Mouse (Mus musculus): Measurements from ENCODE around the gene Calr. TPM values are rescaled to one million over a fixed set of nuclear protein-coding genes. Genes with fewer than 3 reads are reported as not detected.

Calr gene
- polyA plus RNA-seq, 1 experiment from 2014 or later: 766 TPM

DNA sequence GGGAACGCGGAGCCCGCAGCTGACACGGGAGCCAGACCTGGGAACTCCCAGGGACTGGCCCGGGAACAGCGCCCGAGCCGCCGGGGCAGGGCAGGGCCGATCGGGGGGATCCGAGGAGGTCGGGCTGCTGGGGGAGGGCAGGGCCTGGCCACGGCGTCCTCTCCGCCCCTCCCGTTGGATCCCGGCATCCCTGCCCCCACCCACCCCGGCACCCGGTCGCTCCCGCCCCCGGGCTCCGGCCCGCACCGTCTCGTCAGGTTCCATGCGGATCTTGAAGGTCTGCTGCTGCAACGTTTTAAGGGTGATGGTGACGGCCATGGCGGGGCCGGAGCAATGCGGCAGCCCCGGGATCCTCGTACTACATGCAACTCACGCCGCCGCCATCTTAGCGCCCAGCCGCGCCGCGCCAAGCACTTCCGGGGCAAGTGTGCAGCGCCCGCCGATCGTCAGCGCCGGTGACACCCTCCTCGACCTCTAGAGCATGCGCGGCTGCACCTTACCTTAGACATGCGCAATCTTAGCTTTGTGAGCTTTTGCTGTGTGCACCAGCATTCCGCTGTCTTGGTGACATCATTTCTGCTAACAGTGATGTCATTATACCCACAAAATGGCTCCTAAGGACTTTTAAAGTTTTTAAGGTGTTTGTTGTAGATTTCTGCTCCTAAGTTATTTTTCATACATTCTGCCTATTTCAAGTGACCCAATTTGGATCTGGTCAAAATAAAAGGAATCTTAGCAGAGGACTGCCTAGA lies 6.3 kb downstream of the Calr start, which contains the start of gene Rad23a:
Rad23a (minus strand) TSS at position 418 of the 752 bp plus-strand sequence.
- WGBS: under 1% methylated on average over 55 of the region's 55 CpGs
- Histone ChIP-seq H3K9me3 (no peaks in the 10 kb centered on the region), H3K4me2 (peak within 1 kb of the TSS; percentile 60), H3K27ac (replicated peaks) (peak within 1 kb of the TSS; percentile 89), H3K36me3 (peaks cover 77% of the 10 kb centered on the region), H3K27me3 (no peaks in the 10 kb centered on the region), H3K9ac (peak within 1 kb of the TSS; percentile 95), H3K4me3 (peak within 1 kb of the TSS; percentile 88), H3K4me1 (replicated peaks) (peaks cover 66% of the 10 kb centered on the region)
- peak; percentile 96 for ATAC-seq (ENCODE audit: low read depth)

- H3K27me3 ChIP-seq: no peaks in the 10 kb centered on the region
- H3K27ac ChIP-seq (replicated peaks): peak overlapping the region; percentile 89
- 4% methylated on average over 7 of the region's 7 CpGs for WGBS
- H3K4me2 ChIP-seq: peak overlapping the region; percentile 60
- peak overlapping the region; percentile 88 for H3K4me3 ChIP-seq
- ATAC-seq (ENCODE audit: low read depth): no peak
- H3K9me3 ChIP-seq: no peaks in the 10 kb centered on the region
- H3K4me1 ChIP-seq (replicated peaks): peaks cover 66% of the 10 kb centered on the region
- H3K9ac ChIP-seq: peak overlapping the region; percentile 95
- H3K36me3 ChIP-seq: peaks cover 76% of the 10 kb centered on the region
These were observed 6.9 kb downstream of the Calr start for GRCm38 (mm10) chr8:84839875-84840247.

DNA sequence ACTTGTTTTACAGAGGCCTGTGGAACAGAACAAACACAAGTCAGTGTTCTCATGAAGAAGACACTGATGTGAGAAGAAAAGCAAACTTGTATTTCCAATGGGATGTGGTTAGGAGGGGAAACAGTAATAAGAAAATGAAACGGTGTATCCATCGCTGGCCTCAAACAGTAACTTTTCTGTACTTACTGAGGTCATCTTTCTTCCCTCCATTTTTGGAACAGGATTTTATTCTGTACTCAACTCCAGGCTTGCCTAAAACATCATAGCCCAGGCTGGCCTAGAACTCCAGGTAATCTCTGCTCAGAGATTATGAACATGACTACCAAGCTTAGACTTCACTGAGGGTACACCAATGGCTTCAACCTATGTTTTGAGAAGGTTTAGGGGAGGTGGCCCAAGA lies 7.3 kb downstream of the Calr start:
- Histone ChIP-seq H3K36me3 (peaks cover 76% of the 10 kb centered on the region), H3K27me3 (no peaks in the 10 kb centered on the region), H3K4me1 (replicated peaks) (peaks cover 66% of the 10 kb centered on the region), H3K4me3 (peak overlapping the region; percentile 88), H3K27ac (replicated peaks) (peak overlapping the region; percentile 89; the same call in 1 of the 2 replicates), H3K4me2 (peak overlapping the region; percentile 60), H3K9me3 (no peaks in the 10 kb centered on the region), H3K9ac (peak overlapping the region; percentile 95)
- 92% methylated on average over 2 of the region's 2 CpGs for WGBS
- no peak for ATAC-seq (ENCODE audit: low read depth)

GRCm38 (mm10) chr8:84838513-84838912 lies 8.2 kb downstream of the Calr start:
- Histone ChIP-seq H3K4me1 (replicated peaks) (peaks cover 66% of the 10 kb centered on the region), H3K27me3 (no peaks in the 10 kb centered on the region), H3K9ac (no peak overlapping the region), H3K4me2 (no peak overlapping the region), H3K4me3 (no peak overlapping the region), H3K9me3 (no peaks in the 10 kb centered on the region), H3K36me3 (peaks cover 75% of the 10 kb centered on the region), H3K27ac (replicated peaks) (0 out of 2 replicates have a peak overlapping the region, but pooled peaks have one; percentile 65)
- ATAC-seq (ENCODE audit: low read depth): no peak
- WGBS: 87% methylated on average over 5 of the region's 5 CpGs

GRCm38 (mm10) chr8:84837912-84838470 lies 8.7 kb downstream of the Calr start:
- WGBS: 77% methylated on average over 15 of the region's 15 CpGs
- Histone ChIP-seq H3K27me3 (no peaks in the 10 kb centered on the region), H3K27ac (replicated peaks) (peak overlapping the region; percentile 65), H3K36me3 (peaks cover 70% of the 10 kb centered on the region), H3K4me3 (no peak overlapping the region), H3K4me2 (no peak overlapping the region), H3K9me3 (no peaks in the 10 kb centered on the region), H3K9ac (peak overlapping the region; percentile 38; the same call in 1 of the 2 replicates), H3K4me1 (replicated peaks) (peaks cover 66% of the 10 kb centered on the region)
- ATAC-seq (ENCODE audit: low read depth): no peak

DNA sequence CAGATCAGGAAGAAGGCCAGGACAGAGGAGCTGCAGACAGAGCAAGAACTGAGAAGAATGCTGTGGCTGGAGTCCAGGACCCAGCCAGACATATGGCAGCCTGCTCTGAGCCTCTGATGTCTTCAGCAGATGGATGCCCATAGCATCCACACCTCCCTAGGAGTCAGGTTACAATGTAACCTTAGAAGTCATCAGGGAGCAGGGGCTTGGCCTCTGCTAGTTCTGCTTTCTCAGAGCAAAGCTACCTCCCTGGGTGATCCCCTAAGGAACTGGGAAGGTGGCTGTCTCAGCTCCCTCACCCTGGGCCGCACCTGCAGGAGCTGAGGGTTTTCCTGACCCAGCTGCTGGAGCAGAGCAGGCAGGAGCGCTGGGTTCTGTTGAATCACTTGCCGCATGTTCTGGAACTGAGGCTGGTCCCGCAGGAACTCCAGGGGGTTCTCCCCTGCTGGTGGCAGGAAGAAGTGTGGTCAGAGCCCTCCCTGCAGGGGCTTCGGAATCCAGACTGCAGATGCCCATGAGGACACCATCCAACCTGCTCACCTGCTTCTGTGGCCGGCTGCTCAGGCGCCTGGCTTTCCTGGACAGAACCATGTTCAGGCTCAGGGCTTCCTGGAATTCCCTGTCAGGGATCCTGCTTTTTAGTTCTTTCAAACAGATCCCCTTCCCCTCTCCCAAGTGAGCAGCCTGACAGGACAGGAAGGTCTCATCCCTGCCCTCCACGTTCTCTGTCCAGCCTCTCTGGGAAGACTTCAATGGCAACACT lies 9.4 kb downstream of the Calr start:
- Histone ChIP-seq H3K27ac (replicated peaks) (peak overlapping the region; percentile 65), H3K9me3 (no peaks in the 10 kb centered on the region)

DNA sequence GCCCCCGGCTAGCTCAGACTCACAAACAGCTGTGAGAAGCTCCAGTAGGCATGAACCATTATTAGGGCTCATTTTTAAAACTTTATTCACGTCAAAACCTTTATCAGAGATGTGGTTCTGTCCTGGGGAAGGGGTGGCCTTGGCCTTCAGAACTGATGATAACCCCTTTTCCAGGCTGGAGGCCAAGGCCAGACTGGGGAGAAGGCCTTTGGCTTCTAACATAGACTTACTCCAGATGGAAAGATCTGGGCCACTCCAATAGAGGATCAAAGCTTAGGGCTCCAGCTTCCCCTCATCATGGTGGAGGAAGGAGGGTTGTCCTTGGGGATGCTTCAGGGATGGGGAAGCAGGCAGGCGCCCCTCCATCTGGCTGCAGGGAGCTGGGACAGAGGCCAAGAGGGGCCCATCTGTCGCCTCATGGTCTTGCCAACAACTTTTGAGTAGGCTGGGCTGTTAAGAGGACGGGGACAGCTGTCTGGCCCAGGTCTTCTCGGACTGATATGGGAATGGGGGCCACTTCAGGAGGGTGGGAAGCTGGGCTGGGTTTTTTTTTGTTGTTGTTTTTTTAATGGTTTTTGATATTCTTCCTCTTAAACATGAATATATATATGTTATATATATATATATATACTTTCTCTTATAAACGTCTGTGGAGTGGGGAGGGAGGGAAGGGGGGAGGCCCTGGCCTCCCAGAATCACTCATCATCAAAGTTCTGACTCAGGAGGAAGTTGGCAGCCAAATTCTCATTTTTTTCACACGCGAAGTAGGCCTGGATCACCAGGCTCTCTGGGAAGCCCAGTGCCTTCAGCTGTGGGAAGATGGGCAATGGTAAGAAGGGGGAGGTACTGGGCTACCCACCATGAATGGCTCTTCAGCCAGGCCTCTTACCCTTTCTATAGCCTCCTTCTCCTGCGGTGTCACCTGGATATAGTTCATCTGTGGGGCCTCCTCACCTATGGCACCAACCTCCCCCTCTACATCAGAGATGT lies 11.6 kb downstream of the Calr start:
- H3K4me3 ChIP-seq: no peak overlapping the region
- no peak overlapping the region for H3K9ac ChIP-seq
- H3K9me3 ChIP-seq: no peaks in the 10 kb centered on the region
- 68% methylated on average over 10 of the region's 10 CpGs for WGBS
- peak overlapping the region; percentile 84 for H3K27ac ChIP-seq (replicated peaks)
- peaks cover 67% of the 10 kb centered on the region for H3K4me1 ChIP-seq (replicated peaks)
- ATAC-seq (ENCODE audit: low read depth): peak; percentile 16; the same call in 1 of the 2 replicates
- no peaks in the 10 kb centered on the region for H3K27me3 ChIP-seq
- H3K4me2 ChIP-seq: peak overlapping the region; percentile 21; the same call in 1 of the 2 replicates
- peaks cover 50% of the 10 kb centered on the region for H3K36me3 ChIP-seq

More for the DNA sequence above, 9.4 kb downstream of the Calr start:
- Histone ChIP-seq H3K36me3 (peaks cover 64% of the 10 kb centered on the region), H3K4me3 (no peak overlapping the region), H3K27me3 (no peaks in the 10 kb centered on the region), H3K4me2 (peak overlapping the region; percentile 5; the same call in 1 of the 2 replicates), H3K4me1 (replicated peaks) (peaks cover 64% of the 10 kb centered on the region), H3K9ac (peak overlapping the region; percentile 38; the same call in 1 of the 2 replicates)
- ATAC-seq (ENCODE audit: low read depth): no peak
- 62% methylated on average over 8 of the region's 8 CpGs for WGBS

DNA sequence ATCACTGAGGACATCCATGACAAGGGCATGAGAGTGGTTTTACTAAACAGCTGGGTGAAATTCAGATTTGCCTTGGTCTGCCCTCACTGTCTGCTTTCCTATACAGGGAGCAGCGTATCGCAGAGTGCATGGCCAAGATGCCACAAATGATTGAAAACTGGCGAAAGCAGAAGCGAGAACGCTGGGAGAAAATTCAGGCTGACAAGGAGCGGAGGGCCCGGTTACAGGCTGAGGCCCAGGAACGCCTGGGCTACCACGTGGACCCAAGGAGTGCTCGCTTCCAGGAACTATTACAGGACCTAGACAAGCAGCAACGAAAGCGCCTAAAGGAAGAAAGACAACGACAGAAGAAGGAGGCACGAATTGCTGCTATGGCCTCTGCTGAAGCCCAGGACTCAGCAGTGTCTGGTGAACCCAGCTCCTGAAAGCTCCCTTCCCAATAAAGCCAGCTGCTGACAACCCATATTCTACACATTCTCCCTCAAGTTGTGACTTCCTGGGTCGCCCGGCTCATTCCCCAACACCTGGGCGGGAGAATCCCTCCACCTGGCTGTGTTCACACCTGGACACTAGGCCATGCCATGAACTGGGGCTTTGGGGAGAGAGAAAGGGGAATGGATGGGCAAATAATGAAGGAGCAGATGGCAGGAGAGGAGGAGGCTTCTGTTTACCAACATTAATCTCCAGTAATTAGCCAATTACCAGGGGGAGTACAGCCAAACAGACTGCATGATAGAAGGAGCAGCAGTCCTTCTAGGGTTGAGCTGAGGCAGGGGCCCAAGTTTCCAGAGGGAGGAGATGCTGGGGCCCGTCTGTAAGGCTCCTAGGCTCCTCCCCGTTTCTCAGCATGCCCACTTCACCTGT lies 12.5 kb downstream of the Calr start:
- H3K27me3 ChIP-seq: no peaks in the 10 kb centered on the region
- no peak for ATAC-seq (ENCODE audit: low read depth)
- H3K4me3 ChIP-seq: no peak overlapping the region
- peaks cover 60% of the 10 kb centered on the region for H3K4me1 ChIP-seq (replicated peaks)
- H3K9ac ChIP-seq: peak overlapping the region; percentile 98; the same call in 1 of the 2 replicates
- H3K27ac ChIP-seq (replicated peaks): peak overlapping the region; percentile 84
- H3K36me3 ChIP-seq: peaks cover 50% of the 10 kb centered on the region
- peak overlapping the region; percentile 21; the same call in 1 of the 2 replicates for H3K4me2 ChIP-seq
- H3K9me3 ChIP-seq: no peaks in the 10 kb centered on the region
- 83% methylated on average over 19 of the region's 19 CpGs for WGBS

DNA sequence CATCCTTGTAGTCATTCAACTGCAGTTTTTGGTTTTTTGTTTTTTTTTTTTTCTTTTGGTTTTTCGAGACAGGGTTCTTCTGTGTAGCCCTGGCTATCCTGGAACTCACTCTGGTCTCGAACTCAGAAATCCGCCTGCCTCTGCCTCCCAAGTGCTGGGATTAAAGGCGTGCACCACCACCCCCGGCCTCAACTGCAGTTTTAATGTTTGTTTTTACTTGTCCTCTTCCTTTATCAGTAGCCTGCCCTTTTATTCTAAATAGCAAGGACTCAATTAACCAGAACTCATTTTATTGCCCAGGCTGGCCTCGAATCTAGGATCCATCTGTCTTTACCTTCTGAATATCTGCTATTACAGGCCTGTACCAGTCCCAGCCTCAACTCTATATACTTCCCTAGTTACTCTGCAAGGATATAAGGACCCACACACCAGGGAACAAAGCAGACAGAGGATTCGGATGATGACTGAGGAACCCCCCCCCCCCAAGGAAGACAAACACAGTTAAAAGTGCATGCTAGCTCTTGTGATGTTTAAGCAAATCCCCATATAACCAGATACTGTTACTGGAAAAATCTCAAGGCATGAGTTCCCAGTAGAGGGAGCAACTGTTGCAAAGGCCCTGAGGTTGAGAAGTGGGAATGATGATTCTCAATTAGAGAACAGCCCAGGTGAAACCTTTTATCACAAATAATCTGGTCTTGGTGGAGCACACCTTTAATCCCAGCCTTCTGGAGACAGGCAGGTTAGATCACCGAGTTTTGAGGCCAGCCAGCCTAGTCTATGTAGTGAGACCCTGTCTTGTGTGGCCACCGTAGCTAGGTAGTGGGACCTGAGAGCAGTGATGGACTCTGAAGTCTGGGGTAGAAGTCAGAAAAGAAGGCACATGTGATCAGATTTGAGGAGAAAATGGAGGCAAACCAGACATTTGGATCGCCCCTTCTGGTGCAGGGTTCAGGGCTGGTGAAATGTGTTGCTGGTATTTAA lies 13.7 kb downstream of the Calr start:
- peak overlapping the region; percentile 97 for H3K27ac ChIP-seq (replicated peaks)
- H3K36me3 ChIP-seq: peaks cover 43% of the 10 kb centered on the region
- WGBS: 63% methylated on average over 10 of the region's 10 CpGs
- no peak for ATAC-seq (ENCODE audit: low read depth)
- H3K9me3 ChIP-seq: no peaks in the 10 kb centered on the region
- H3K27me3 ChIP-seq: no peaks in the 10 kb centered on the region
- peak overlapping the region; percentile 91 for H3K4me3 ChIP-seq
- H3K4me1 ChIP-seq (replicated peaks): peaks cover 57% of the 10 kb centered on the region
- peak overlapping the region; percentile 98 for H3K9ac ChIP-seq
- peak overlapping the region; percentile 65 for H3K4me2 ChIP-seq

Data from neural tube, embryonic 13.5 days (tissue).